Mouse (Mus musculus): ENCODE measurements around the gene Trhde. TPM values are rescaled to one million over a fixed set of nuclear protein-coding genes. Genes with fewer than 3 reads are reported as not detected.

Gene Trhde
- polyA plus RNA-seq, 1 experiment = 0.54 TPM

DNA sequence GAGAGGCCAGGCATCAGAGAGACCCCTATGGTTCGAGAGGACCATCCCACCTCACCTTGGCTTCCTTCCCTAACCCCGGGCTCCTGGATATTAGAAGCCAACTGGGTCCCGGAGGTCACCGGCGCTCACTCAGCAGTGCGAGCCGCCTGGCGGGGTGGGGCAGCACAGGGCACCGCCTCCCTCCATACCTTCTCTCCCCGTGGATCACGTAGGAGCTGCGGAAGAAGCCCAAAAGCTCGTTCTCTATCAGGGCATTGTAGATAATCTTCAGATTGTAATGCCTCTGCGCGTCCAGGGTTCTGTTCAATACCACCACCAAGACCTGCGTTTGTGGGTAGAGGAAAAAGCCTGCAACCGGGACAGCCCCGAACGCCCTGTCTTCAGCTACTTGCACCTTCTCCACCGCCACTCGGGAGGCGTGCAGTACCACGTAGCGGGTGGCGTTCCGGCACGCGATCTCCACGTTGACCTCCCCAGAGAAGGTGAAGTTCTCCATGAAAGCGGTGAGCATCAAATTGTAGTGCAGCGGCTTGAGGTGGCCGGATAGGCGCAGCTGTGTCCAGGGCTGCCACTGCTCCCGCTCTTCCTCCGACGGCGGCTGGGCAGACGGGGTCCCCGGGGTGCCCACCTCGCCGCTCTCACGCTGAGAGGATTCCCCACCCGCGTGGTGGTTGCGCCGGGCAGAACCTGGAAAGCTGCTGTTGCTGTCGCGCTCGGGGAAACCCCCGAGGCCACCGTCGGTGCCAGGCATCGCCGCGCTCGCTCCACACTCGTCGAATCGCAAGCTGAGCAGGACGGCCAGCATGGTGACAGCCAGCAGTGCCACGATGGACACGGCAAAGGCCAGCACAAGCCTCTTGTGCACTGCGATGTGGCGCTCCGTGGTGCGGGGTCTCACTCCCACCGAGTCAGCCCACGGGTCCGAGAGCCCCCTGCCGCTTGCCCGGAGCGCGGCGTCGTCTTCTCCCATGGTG, 1.5 kb downstream of the Trhde start:
- 0 out of 2 replicates have a peak, but pooled peaks cover 3% of the 10 kb centered on the region for H3K27me3 ChIP-seq (ENCODE audit: control insufficient read depth, insufficient read depth, low read length)
- peaks cover 18% of the 10 kb centered on the region for H3K4me1 ChIP-seq (ENCODE audit: control insufficient read depth, insufficient read depth, low read length)
- no peak for TF ChIP-seq POLR2A (IDR thresholded peaks at IDR 0.05; ENCODE audit: control insufficient read depth, low read depth, low read length)
- TF ChIP-seq CTCF (IDR thresholded peaks at IDR 0.05; ENCODE audit: control insufficient read depth, insufficient read depth, insufficient replicate concordance, low read depth, low read length) = no peak
- no peaks in the 10 kb centered on the region for H3K36me3 ChIP-seq (ENCODE audit: control insufficient read depth, insufficient read depth, low read length)
- H3K27ac ChIP-seq (ENCODE audit: control insufficient read depth, insufficient read depth, low read depth, low read length) = no peak overlapping the region
- peak overlapping the region; percentile 52 for H3K4me3 ChIP-seq (ENCODE audit: control insufficient read depth, low read depth, low read length)

DNA sequence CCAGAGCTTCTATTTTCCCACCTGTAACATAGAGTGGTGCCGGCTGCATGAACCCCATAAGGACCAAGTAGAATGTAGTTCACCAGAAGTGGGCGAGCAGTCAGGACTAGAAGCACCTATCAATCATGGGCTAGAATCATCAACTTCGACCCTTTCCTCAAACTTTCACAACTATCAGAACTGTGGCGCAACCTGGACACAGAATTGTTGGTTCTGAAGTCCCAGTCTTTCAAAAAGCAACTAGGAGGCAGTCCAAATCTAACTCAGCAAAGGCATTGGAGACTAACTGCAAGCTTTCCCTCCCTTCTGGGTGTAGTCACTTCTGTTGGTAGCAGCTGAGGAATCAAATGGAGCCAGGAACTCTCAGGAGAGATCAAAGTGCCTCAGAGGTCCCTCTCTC, 2.6 kb downstream of the Trhde start:
- Histone ChIP-seq H3K27ac (ENCODE audit: control insufficient read depth, insufficient read depth, low read depth, low read length) (no peak overlapping the region), H3K27me3 (ENCODE audit: control insufficient read depth, insufficient read depth, low read length) (0 out of 2 replicates have a peak, but pooled peaks cover 3% of the 10 kb centered on the region), H3K4me1 (ENCODE audit: control insufficient read depth, insufficient read depth, low read length) (peaks cover 18% of the 10 kb centered on the region), H3K4me3 (ENCODE audit: control insufficient read depth, low read depth, low read length) (no peak overlapping the region), H3K36me3 (ENCODE audit: control insufficient read depth, insufficient read depth, low read length) (no peaks in the 10 kb centered on the region)
- TF ChIP-seq CTCF (IDR thresholded peaks at IDR 0.05; ENCODE audit: control insufficient read depth, insufficient read depth, insufficient replicate concordance, low read depth, low read length) = no peak
- no peak for TF ChIP-seq POLR2A (IDR thresholded peaks at IDR 0.05; ENCODE audit: control insufficient read depth, low read depth, low read length)

DNA sequence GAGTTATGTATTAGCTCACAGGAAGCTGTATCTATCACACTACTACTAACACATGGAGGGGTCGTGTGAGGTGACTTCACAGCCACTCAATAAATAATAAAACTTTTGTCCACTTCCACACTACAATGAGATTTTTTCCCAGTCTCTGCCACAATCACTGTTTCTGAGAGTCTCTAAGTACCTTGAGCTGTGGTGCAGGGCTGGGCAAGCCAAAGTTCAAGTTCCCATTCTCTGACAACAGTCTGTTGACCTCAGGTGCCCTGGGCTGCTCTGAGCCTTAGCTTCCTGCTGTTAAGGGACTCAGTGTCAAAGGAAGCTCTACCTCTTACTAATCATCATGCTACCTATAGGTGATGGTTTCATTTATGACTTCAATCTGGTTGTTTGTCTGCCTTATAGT, 3.3 kb downstream of the Trhde start:
- no peaks in the 10 kb centered on the region for H3K36me3 ChIP-seq (ENCODE audit: control insufficient read depth, insufficient read depth, low read length)
- peaks cover 18% of the 10 kb centered on the region for H3K4me1 ChIP-seq (ENCODE audit: control insufficient read depth, insufficient read depth, low read length)
- H3K27me3 ChIP-seq (ENCODE audit: control insufficient read depth, insufficient read depth, low read length) = 0 out of 2 replicates have a peak, but pooled peaks cover 3% of the 10 kb centered on the region
- H3K27ac ChIP-seq (ENCODE audit: control insufficient read depth, insufficient read depth, low read depth, low read length) = no peak overlapping the region
- no peak overlapping the region for H3K4me3 ChIP-seq (ENCODE audit: control insufficient read depth, low read depth, low read length)
- TF ChIP-seq POLR2A (IDR thresholded peaks at IDR 0.05; ENCODE audit: control insufficient read depth, low read depth, low read length) (no peak), CTCF (IDR thresholded peaks at IDR 0.05; ENCODE audit: control insufficient read depth, insufficient read depth, insufficient replicate concordance, low read depth, low read length) (no peak)

DNA sequence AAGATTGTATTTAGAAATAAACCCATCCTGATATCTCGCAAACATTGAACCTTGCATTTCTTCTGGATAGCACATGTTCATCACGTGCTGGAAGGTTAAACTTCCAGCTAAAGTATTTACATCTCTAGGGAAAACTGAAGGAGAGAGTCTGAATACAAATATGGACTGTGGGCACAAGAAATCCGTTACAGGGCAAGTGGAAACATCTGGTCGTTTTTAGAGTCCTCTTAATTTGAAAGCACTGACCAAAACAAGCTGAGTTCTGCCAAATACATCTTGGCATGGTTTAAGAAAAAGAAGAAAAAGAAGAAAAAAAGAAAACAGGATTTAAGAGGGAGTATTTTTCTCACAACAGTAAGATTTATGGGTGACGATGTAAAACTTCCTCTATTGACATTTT, 3.9 kb downstream of the Trhde start:
- peaks cover 18% of the 10 kb centered on the region for H3K4me1 ChIP-seq (ENCODE audit: control insufficient read depth, insufficient read depth, low read length)
- no peaks in the 10 kb centered on the region for H3K36me3 ChIP-seq (ENCODE audit: control insufficient read depth, insufficient read depth, low read length)
- 0 out of 2 replicates have a peak, but pooled peaks cover 3% of the 10 kb centered on the region for H3K27me3 ChIP-seq (ENCODE audit: control insufficient read depth, insufficient read depth, low read length)
- no peak for TF ChIP-seq POLR2A (IDR thresholded peaks at IDR 0.05; ENCODE audit: control insufficient read depth, low read depth, low read length)
- no peak for TF ChIP-seq CTCF (IDR thresholded peaks at IDR 0.05; ENCODE audit: control insufficient read depth, insufficient read depth, insufficient replicate concordance, low read depth, low read length)
- H3K27ac ChIP-seq (ENCODE audit: control insufficient read depth, insufficient read depth, low read depth, low read length) = no peak overlapping the region
- H3K4me3 ChIP-seq (ENCODE audit: control insufficient read depth, low read depth, low read length) = no peak overlapping the region

DNA sequence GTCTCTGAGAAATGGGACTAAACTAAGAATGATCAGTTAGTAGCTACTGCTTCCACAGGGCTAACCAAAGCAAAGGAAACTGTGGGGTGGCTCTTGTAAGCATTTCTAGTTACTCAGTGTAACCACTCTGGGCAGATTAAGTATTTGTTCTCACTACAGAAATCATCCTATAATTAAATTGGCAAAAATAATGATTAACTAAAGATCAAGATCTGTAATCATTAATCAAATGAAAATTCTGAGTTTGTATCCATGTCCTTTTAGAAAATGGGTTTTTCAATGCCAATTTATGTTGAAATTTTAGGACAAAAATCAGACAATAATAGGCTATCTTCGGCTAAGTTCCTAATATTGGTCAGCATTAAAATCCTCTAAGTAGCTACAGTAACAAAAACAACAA, 4.4 kb downstream of the Trhde start:
- TF ChIP-seq POLR2A (IDR thresholded peaks at IDR 0.05; ENCODE audit: control insufficient read depth, low read depth, low read length) (no peak), CTCF (IDR thresholded peaks at IDR 0.05; ENCODE audit: control insufficient read depth, insufficient read depth, insufficient replicate concordance, low read depth, low read length) (no peak)
- H3K4me1 ChIP-seq (ENCODE audit: control insufficient read depth, insufficient read depth, low read length) = peaks cover 18% of the 10 kb centered on the region
- no peak overlapping the region for H3K4me3 ChIP-seq (ENCODE audit: control insufficient read depth, low read depth, low read length)
- no peak overlapping the region for H3K27ac ChIP-seq (ENCODE audit: control insufficient read depth, insufficient read depth, low read depth, low read length)
- H3K27me3 ChIP-seq (ENCODE audit: control insufficient read depth, insufficient read depth, low read length) = 0 out of 2 replicates have a peak, but pooled peaks cover 3% of the 10 kb centered on the region
- H3K36me3 ChIP-seq (ENCODE audit: control insufficient read depth, insufficient read depth, low read length) = no peaks in the 10 kb centered on the region

DNA sequence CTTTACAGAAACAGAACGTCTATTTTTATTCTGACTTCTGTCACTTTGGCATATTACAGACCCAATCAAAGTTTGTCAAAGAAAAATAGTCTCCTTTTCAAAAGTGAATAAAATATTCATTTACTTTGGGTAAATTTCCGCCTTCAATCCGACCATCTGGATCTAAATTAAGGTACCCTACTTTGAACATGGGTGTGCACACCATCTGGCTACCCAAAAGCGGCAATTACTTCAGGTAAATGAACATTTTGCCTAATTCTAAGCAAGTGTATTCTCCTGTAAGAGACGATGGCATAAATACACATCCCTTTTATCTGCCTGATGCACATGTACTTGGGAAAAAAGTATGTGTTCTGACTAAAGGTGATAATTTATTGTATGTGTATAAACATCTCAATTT, 5.2 kb downstream of the Trhde start:
- no peak overlapping the region for H3K4me3 ChIP-seq (ENCODE audit: control insufficient read depth, low read depth, low read length)
- no peak for TF ChIP-seq POLR2A (IDR thresholded peaks at IDR 0.05; ENCODE audit: control insufficient read depth, low read depth, low read length)
- TF ChIP-seq CTCF (IDR thresholded peaks at IDR 0.05; ENCODE audit: control insufficient read depth, insufficient read depth, insufficient replicate concordance, low read depth, low read length) = no peak
- no peak overlapping the region for H3K27ac ChIP-seq (ENCODE audit: control insufficient read depth, insufficient read depth, low read depth, low read length)
- H3K4me1 ChIP-seq (ENCODE audit: control insufficient read depth, insufficient read depth, low read length) = peaks cover 13% of the 10 kb centered on the region
- H3K27me3 ChIP-seq (ENCODE audit: control insufficient read depth, insufficient read depth, low read length) = 0 out of 2 replicates have a peak, but pooled peaks cover 3% of the 10 kb centered on the region
- no peaks in the 10 kb centered on the region for H3K36me3 ChIP-seq (ENCODE audit: control insufficient read depth, insufficient read depth, low read length)

DNA sequence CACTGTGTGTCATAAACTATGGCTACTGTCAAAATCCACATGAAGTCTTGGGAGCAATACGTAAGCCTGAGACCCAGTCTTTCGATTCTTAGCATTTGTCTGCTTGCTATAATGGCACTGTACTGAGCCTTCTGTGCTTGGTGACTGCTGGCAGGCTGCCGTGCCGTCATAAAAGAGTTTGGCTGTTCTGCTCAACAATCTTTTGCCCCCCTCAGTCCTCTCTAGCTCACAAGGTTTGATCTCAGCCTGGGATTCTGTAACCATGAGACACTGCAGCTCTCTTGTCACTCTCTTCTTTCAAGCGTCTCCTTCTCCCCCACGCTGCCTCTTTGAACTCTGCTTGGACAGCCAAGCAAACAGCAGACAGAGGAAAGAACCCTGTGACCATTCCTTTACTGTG, 7.9 kb downstream of the Trhde start:
- H3K27me3 ChIP-seq (ENCODE audit: control insufficient read depth, insufficient read depth, low read length) = no peaks in the 10 kb centered on the region
- no peaks in the 10 kb centered on the region for H3K4me1 ChIP-seq (ENCODE audit: control insufficient read depth, insufficient read depth, low read length)
- TF ChIP-seq POLR2A (IDR thresholded peaks at IDR 0.05; ENCODE audit: control insufficient read depth, low read depth, low read length) (no peak), CTCF (IDR thresholded peaks at IDR 0.05; ENCODE audit: control insufficient read depth, insufficient read depth, insufficient replicate concordance, low read depth, low read length) (no peak)
- no peaks in the 10 kb centered on the region for H3K36me3 ChIP-seq (ENCODE audit: control insufficient read depth, insufficient read depth, low read length)
- no peak overlapping the region for H3K4me3 ChIP-seq (ENCODE audit: control insufficient read depth, low read depth, low read length)
- no peak overlapping the region for H3K27ac ChIP-seq (ENCODE audit: control insufficient read depth, insufficient read depth, low read depth, low read length)
